Mouse (Mus musculus) gastrocnemius, postnatal 14 days (tissue): ENCODE measurements at regions not wholly inside any gene's neighbourhood (a gene's known extent, or its start where the extent isn't known, plus 50 kb on each side); places are given as distances from the start of the nearest gene placed in this dataset.

Experiments used
- DNase-seq: peaks from one replicate; pipeline ENCODE4 v3.0.0; 2021; ENCODE audit warnings: mixed read lengths
- intact Hi-C: fragments of 180-260 bp; cut with DNase I; formaldehyde crosslinking; loops from one replicate; pipeline ENCODE4 v1.15.1; 2025; ENCODE audit warnings: low total_unique reads

DNA sequence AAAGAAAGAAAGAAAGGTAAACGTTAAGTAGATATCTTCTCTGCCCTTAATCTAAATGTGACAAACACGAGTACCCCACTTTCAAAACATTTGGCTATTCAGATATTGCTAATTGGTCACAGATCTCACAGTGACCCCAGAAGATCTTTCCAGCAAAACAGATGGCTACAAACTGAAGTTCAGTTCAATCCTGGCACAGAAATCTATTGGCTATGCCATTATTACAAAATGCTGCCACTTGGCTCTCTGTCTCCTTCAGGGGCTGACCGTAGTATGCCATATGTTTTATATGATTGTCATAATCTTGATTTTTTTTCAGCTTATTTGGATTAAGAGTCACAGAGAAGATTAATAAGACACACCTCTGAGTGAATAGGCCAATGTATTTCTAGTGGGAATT, 873.2 kb downstream of the Slc22a22 start:
- no peak for DNase-seq
- intact Hi-C loops: no loop called here

GRCm38 (mm10) chr15:56592656-56593055, 884.8 kb downstream of the Slc22a22 start:
- intact Hi-C loops: no loop called here
- DNase-seq: no peak

- intact Hi-C loops: no loop called here
- no peak for DNase-seq
Observed at GRCm38 (mm10) chr15:56580745-56581515, 896.5 kb downstream of the Slc22a22 start.

- intact Hi-C loops: no loop called here
Observed at GRCm38 (mm10) chr15:56563192-56563591, 914.2 kb downstream of the Slc22a22 start.

DNA sequence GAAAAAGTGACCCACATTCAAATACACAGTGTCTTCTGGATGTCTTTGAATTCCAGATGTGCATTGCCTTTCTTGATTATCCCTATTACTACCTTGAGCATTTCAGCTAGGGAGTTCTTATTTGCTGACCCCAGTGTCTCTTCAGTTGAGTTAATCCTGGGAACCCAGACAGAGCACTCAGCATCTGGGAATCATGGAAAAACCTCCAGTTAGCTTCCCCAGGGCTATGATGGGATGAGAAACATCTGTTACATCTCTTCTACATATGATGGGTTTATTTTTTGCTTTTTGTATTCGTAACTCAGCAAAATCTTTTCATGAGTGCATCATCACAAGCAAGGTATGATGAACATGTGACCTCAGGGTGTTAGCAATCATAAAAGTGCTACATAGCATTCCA, 914.6 kb downstream of the Slc22a22 start:
- DNase-seq: no peak
- intact Hi-C loops: no loop called here

More at GRCm38 (mm10) chr15:56563192-56563591, 914.2 kb downstream of the Slc22a22 start:
- DNase-seq: no peak

DNA sequence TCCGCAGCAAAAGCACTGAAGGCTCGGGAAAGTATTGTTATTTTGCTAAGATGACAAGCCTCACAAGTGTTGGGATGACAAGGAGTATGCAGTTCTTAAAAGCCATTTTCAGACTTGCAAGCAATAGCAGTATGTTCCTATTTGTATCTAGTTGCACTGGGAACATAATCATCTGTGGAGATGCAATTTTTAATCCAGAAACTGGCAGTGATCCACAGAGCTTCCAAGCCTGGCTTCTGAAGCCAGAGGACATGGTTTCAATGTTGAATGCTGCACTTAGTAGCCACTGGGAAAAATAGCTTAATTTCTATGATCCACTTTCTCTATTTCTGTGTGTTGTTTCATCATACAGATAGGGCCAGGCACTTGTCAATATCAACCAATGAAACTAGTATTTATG, 915.3 kb downstream of the Slc22a22 start:
- intact Hi-C loops: no loop called here
- peak; percentile 11 for DNase-seq

DNA sequence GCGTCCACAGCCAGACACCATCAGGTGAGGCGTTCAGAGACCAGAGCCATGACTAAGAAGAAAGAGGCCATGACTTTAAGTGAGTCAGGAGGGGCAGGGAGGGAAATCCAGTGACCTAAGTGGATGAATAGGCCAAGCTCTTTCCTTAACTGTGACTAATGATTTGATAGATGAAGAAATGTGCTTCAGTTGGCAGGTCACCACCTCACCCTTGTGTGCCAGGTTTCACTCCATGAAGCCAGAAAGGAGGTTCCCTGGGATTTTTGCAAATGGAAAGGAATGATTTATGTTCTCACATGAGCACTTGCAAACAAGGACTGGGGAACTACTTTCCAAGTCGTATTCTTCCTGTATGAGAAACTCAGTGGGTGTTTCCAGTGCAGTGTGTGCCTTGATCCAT, 923.0 kb downstream of the Slc22a22 start:
- DNase-seq: peak; percentile 7
- intact Hi-C loops: no loop called here

GRCm38 (mm10) chr15:56553851-56554250, 923.6 kb downstream of the Slc22a22 start:
- intact Hi-C loops: no loop called here
- no peak for DNase-seq

GRCm38 (mm10) chr15:56531529-56531928, 945.9 kb downstream of the Slc22a22 start:
- intact Hi-C loops: no loop called here
- DNase-seq: no peak

- DNase-seq: no peak
- intact Hi-C loops: no loop called here
Observed at GRCm38 (mm10) chr15:56518379-56518778, 959.0 kb downstream of the Slc22a22 start.

- intact Hi-C loops: no loop called here
- DNase-seq: no peak
Observed at GRCm38 (mm10) chr15:56516095-56516494, 961.3 kb downstream of the Slc22a22 start.

DNA sequence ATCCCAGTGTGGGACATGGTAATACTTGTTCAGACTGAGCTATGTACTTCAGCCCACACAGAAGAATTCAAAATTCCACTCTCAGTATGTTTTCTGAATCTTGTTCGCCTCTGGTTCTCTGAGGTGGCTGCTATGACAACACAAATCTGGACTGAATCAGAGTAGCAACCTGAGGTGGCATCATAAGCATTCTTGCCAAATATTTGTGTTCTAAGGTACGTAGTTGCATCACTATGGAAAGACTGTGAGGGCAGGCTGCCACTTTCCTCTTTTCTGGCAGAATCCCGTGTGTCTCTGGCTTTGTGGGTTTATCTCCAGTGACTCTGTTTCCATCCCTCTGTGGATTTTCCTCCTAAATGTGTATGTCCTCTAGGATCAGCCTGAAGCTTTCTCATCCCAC, 978.7 kb downstream of the Slc22a22 start:
- DNase-seq: no peak
- intact Hi-C loops: no loop called here

- intact Hi-C loops: no loop called here
- DNase-seq: no peak
Observed at GRCm38 (mm10) chr15:56497757-56498156, 979.7 kb downstream of the Slc22a22 start.

DNA sequence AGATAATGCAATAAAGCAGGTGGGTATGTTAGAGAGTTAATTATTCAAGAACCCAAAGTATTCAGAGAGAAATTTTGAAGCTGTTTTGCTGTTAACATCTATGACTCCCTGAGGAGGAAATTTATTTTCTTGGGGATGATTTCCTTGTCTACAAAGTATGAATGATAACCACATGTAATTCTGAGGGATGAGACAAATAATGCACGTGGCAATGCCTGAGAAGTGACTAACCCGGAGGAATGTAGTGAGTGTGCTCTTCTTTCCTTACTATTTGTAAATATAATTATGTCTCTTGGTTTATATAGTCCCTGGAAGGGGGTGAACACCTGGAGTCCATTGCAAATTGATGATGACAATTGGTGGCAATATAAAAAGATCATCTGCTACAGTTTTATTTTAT, 981.1 kb downstream of the Slc22a22 start:
- DNase-seq: no peak
- intact Hi-C loops: no loop called here

- DNase-seq: no peak
- intact Hi-C loops: no loop called here
Observed at GRCm38 (mm10) chr15:56485931-56486330, 991.5 kb downstream of the Slc22a22 start.

GRCm38 (mm10) chr15:56484693-56485092, 992.7 kb downstream of the Slc22a22 start:
- no peak for DNase-seq
- intact Hi-C loops: no loop called here

DNA sequence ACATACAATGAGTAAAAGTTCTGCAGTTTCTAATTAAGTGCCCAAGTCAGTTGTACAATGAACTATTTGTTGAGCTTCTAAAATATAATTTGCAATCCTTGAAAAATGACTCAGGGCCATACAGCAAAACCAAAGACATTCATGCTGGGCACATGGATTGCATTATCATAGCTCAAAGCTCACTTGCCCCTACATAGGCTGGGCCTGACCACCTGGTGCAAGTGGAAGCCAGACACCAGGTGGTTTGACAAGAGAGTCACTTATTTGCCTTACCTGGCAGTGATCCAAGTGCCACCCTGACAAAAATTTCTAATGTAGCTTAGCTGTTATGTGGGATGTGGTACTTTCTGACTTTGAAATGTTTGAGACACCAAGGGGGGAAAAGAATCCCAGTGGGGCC, 997.7 kb downstream of the Slc22a22 start:
- DNase-seq: no peak

DNA sequence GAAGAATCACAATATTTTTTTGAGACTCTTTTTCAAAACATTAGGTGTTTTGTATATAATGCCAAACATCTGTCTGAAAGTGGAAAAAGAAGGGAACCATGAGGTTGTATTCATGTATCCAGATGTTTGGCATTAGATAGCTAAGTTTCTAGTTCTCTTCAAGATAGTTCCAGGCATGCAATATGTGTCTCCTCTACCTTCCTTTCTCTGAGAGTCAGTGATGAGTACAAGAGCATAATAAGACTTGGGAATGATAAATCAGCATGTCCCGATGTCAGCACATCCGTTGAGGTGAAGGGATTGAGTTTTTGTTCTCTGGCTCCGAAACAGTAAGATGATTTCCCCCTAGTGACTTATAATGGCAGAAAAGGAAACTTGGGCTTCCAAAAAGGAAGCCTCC, 998.4 kb downstream of the Slc22a22 start:
- intact Hi-C loops: no loop called here
- DNase-seq: no peak

More for the DNA sequence above, 997.7 kb downstream of the Slc22a22 start:
- intact Hi-C loops: no loop called here

GRCm38 (mm10) chr15:56473679-56474078, 1003.7 kb downstream of the Slc22a22 start:
- DNase-seq: no peak

GRCm38 (mm10) chr15:56451881-56452280, 1025.5 kb downstream of the Slc22a22 start:
- intact Hi-C loops: no loop called here
- DNase-seq: no peak

More at GRCm38 (mm10) chr15:56473679-56474078, 1003.7 kb downstream of the Slc22a22 start:
- intact Hi-C loops: no loop called here

GRCm38 (mm10) chr15:56448015-56448645, 1029.3 kb downstream of the Slc22a22 start:
- DNase-seq: peak; percentile 9
- intact Hi-C loops: no loop called here
